Mouse (Mus musculus): Measurements from ENCODE around the gene Sh3bp5l.

GRCm38 (mm10) chr11:58303594-58303993, 26.9 kb upstream of the Sh3bp5l start:
- TF ChIP-seq TAL1 (IDR thresholded peaks at IDR 0.05; ENCODE audit: low read length) (no peak), GATA1 (IDR thresholded peaks at IDR 0.05; ENCODE audit: low read length) (no peak)
